Mouse (Mus musculus) left cerebral cortex, postnatal 14 days (tissue): ENCODE data around the gene Spdl1. TPM values are rescaled to one million over a fixed set of nuclear protein-coding genes. Genes with fewer than 3 reads are reported as not detected.

Source experiments
- DNase-seq, 2 experiments: peaks; one replicate each; pipeline ENCODE4 v3.0.0; 2021 to 2022; ENCODE audit warnings: low spot score in 2 of 2, mixed read lengths in 1 of 2
- intact Hi-C: fragments of 180-260 bp; cut with DNase I; formaldehyde crosslinking; loops from one replicate; pipeline ENCODE4 v1.15.1; 2025
- total RNA-seq, 2 experiments: library from RNA; stranded (reverse); gene quantifications; 2 replicates each; pipeline ENCODE4 v1.2.3; 2021

Gene Spdl1
- total RNA-seq, 2 experiments from 2014 or later: 0.70 to 0.91 TPM

DNA sequence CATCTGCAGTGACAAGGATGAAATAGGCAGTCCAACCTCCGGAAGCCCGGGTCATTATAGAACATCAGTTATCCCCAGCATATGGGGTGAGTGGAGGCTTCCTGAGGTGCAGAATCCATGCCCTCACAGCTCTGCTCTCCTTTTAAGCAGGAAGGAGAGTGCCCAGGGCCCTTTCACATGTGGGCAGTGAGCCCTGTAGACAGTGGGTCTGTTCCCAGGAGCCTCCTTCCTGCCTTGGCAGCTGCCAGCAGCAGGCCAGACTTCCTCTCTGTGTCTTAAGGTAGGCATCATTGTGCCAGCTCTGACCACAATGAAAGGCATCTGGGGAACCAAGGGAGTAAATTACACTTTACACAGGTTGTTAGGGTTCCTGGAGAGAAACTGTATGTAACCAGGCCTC is 64.0 kb downstream of the Spdl1 start:
- intact Hi-C loops: no loop called here
- DNase-seq: no peak

DNA sequence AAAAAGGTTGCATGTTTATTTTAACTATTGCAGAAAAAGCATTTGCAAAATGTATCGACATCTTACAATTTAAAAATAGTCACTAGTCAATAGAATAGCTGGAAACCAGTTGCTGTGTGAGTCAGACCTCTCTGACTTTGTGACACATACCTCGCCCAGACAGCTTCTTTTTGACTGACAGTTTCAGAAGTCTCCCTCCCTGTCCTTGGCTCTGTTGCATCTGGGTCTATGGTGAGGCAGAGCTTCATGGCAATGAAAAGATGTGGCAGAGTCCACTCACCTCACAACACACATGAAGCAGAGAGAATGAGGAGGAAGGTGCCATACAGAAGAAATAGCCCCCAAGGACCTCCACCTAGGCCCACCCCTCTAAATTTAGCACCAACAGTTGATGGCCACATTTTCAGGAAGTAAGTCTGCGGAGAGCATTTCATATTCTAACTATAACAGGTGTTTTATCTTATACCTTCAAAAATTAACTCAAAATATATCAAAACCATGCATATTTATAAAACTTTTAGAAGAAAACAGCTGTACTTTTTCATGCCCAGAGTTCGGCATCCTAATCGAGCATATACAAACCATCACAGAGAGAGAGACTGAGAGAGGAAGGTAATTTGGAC is 69.6 kb downstream of the Spdl1 start:
- intact Hi-C loops: no loop called here
- DNase-seq: no peak

DNA sequence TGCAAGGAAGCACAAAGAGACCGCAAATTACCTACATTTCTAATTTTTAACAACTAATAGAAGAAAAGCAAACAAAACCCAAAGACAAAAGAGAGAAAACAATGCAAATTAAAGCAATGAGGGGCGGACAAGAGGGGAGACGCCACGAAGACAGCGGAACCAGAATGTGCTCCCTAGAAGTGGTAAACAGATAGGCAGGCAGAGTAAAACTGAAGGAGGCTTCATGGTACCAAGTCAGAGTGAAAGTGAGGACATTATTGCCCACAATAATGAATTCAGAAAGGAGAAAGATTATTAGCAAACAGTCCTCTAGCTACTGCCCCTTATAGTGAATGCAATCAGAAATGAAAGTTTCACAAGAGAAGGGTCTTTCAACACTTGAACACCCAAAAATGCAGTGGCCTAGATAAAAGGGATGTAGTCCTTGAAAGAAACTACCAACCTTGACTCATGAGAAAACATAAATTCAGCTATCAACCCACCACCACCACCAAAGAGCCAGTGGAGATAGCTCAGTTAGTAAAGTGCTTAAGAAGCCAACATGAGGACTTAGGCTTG is 70.8 kb downstream of the Spdl1 start:
- intact Hi-C loops: no loop called here
- DNase-seq: no peak

DNA sequence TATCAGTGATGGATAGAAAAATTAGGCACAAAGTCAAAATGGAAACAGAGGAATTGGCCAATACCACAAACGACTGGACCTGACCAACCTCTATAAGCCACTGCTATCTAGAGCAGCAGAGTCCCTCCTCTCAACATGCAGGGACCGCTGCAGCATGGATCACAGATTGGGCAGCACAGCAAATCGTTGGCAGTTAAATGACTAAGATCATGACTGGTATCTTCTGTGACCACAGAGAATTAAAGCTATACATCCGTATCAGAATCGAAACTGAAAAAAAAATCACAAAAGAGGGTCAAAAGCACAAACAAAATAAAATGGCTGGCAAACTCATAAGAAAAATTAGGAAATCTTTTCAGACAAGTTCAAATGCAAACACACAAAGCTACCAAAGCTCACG is 71.3 kb downstream of the Spdl1 start:
- intact Hi-C loops: no loop called here
- no peak for DNase-seq

DNA sequence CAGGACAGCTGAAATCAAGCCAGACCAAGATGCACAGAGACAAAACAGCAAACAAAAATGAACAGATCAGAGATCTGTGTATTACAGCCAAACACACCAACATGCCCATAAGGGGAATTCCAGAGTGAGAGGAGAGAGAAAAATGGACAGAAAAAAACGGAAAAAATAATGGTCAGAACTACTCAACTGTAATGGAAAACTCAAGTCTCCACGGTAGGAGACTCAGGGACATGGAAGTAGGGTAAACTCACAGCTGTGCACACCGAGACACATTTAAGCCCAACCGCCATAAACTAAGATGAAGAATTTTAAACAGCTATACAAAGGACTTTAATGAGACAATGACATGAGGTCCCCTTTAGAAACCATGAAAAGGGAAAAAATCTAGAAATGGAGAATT is 73.9 kb downstream of the Spdl1 start:
- no peak for DNase-seq
- intact Hi-C loops: no loop called here

Other genes with a start within 250 kb of the Spdl1 start
- 1 to 10 TPM; 3.1 to 3.4 TPM for gene Dock2, start 49.7 kb downstream of the Spdl1 start, total RNA-seq